Mouse (Mus musculus): Measurements from ENCODE around the gene Lrrc7. TPM values are rescaled to one million over a fixed set of nuclear protein-coding genes. Genes with fewer than 3 reads are reported as not detected.
"Not testable (repeated sequence)": the region's sequence is repeated elsewhere in the genome, so short reads cannot be mapped to it uniquely, and the experiment has no call there.

The Lrrc7 gene
- polyA plus RNA-seq, 1 experiment: not detected

GRCm38 (mm10) chr3:158105260-158105659 is 456.8 kb downstream of the Lrrc7 start:
- Histone ChIP-seq H3K27me3 (ENCODE audit: control insufficient read depth, insufficient read depth, insufficient read length) (no peaks in the 10 kb centered on the region), H3K36me3 (ENCODE audit: control insufficient read depth, insufficient read depth) (no peaks in the 10 kb centered on the region), H3K4me2 (ENCODE audit: low read depth) (no peak overlapping the region), H3K4me3 (no peak overlapping the region), H3K79me2 (ENCODE audit: control insufficient read depth, insufficient read depth) (no peaks in the 10 kb centered on the region), H3ac (ENCODE audit: control insufficient read depth, insufficient read length) (no peak overlapping the region)
- TF ChIP-seq TCF12 (IDR thresholded peaks at IDR 0.05; ENCODE audit: insufficient read depth, poor library complexity, severe bottlenecking) (no peak), TCF3 (IDR thresholded peaks at IDR 0.05; ENCODE audit: insufficient read length, low read depth) (no peak), POLR2A (IDR thresholded peaks at IDR 0.05; ENCODE audit: insufficient read length, low read depth) (no peak), POLR2AphosphoS2 (IDR thresholded peaks at IDR 0.05; ENCODE audit: insufficient read length, low read depth) (no peak), SRF (IDR thresholded peaks at IDR 0.05; ENCODE audit: control insufficient read depth, insufficient read length, low read depth) (no peak), REST (IDR thresholded peaks at IDR 0.05; ENCODE audit: insufficient read depth, insufficient read length) (no peak), CEBPB (IDR thresholded peaks at IDR 0.05; ENCODE audit: insufficient read depth, poor library complexity, severe bottlenecking) (no peak), E2F4 (IDR thresholded peaks at IDR 0.05; ENCODE audit: insufficient read depth) (no peak), USF1 (IDR thresholded peaks at IDR 0.05; ENCODE audit: low read depth) (no peak), MYOG (IDR thresholded peaks at IDR 0.05; ENCODE audit: control insufficient read depth in 1 of 3, insufficient read depth in 1 of 3, insufficient read length in 2 of 3, low read depth in 2 of 3) (no peak), MAX (IDR thresholded peaks at IDR 0.05; ENCODE audit: low read depth) (no peak), MYOD1 (IDR thresholded peaks at IDR 0.05; ENCODE audit: control insufficient read depth in 1 of 3, insufficient read length in 2 of 3, low read depth in 2 of 3) (no peak)

GRCm38 (mm10) chr3:158103467-158103866 is 458.6 kb downstream of the Lrrc7 start:
- TF ChIP-seq POLR2AphosphoS2 (IDR thresholded peaks at IDR 0.05; ENCODE audit: insufficient read length, low read depth) (no peak), E2F4 (IDR thresholded peaks at IDR 0.05; ENCODE audit: insufficient read depth) (no peak), MYOG (IDR thresholded peaks at IDR 0.05; ENCODE audit: control insufficient read depth in 1 of 3, insufficient read depth in 1 of 3, insufficient read length in 2 of 3, low read depth in 2 of 3) (no peak), CEBPB (IDR thresholded peaks at IDR 0.05; ENCODE audit: insufficient read depth, poor library complexity, severe bottlenecking) (no peak), POLR2A (IDR thresholded peaks at IDR 0.05; ENCODE audit: insufficient read length, low read depth) (no peak), MYOD1 (IDR thresholded peaks at IDR 0.05; ENCODE audit: control insufficient read depth in 1 of 3, insufficient read length in 2 of 3, low read depth in 2 of 3) (no peak), USF1 (IDR thresholded peaks at IDR 0.05; ENCODE audit: low read depth) (no peak)
- no peak overlapping the region for H3ac ChIP-seq (ENCODE audit: control insufficient read depth, insufficient read length)
- H3K4me2 ChIP-seq (ENCODE audit: low read depth): no peak overlapping the region
- H3K4me3 ChIP-seq: no peak overlapping the region
- H3K36me3 ChIP-seq (ENCODE audit: control insufficient read depth, insufficient read depth): no peaks in the 10 kb centered on the region
- H3K27me3 ChIP-seq (ENCODE audit: control insufficient read depth, insufficient read depth, insufficient read length): no peaks in the 10 kb centered on the region
- no peaks in the 10 kb centered on the region for H3K79me2 ChIP-seq (ENCODE audit: control insufficient read depth, insufficient read depth)

GRCm38 (mm10) chr3:158102530-158102929 is 459.5 kb downstream of the Lrrc7 start:
- not testable (repeated sequence) for H3K36me3 ChIP-seq (ENCODE audit: control insufficient read depth, insufficient read depth); H3K79me2 ChIP-seq (ENCODE audit: control insufficient read depth, insufficient read depth); H3K27me3 ChIP-seq (ENCODE audit: control insufficient read depth, insufficient read depth, insufficient read length); H3ac ChIP-seq (ENCODE audit: control insufficient read depth, insufficient read length); H3K4me2 ChIP-seq (ENCODE audit: low read depth); H3K4me3 ChIP-seq

DNA sequence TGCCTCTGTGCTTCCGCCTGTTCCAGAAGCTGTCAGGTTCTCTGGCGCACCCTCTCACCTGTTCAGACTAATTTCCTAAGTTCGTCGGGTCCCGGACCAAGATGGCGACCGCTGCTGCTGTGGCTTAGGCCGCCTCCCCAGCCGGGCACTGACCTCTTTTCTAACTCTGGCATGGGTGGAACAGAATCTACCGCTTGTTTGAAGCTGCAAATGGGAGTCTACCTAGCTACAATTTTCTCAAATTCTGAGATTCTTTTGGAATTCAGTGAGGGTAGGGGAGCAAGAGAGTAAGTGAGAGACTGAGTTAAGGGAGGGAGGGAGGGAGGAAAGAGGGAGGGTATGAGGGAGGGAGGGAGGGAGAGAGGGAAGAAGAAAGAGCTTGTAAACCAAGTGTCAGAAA is 460.0 kb downstream of the Lrrc7 start:
- not testable (repeated sequence) for H3K27me3 ChIP-seq (ENCODE audit: control insufficient read depth, insufficient read depth, insufficient read length); H3ac ChIP-seq (ENCODE audit: control insufficient read depth, insufficient read length); H3K79me2 ChIP-seq (ENCODE audit: control insufficient read depth, insufficient read depth); H3K36me3 ChIP-seq (ENCODE audit: control insufficient read depth, insufficient read depth); H3K4me2 ChIP-seq (ENCODE audit: low read depth); H3K4me3 ChIP-seq

GRCm38 (mm10) chr3:158093919-158094318 is 468.1 kb downstream of the Lrrc7 start:
- Histone ChIP-seq H3K36me3 (ENCODE audit: control insufficient read depth, insufficient read depth) (no peaks in the 10 kb centered on the region), H3K4me3 (no peak overlapping the region), H3ac (ENCODE audit: control insufficient read depth, insufficient read length) (no peak overlapping the region), H3K4me2 (ENCODE audit: low read depth) (no peak overlapping the region), H3K27me3 (ENCODE audit: control insufficient read depth, insufficient read depth, insufficient read length) (no peaks in the 10 kb centered on the region), H3K79me2 (ENCODE audit: control insufficient read depth, insufficient read depth) (no peaks in the 10 kb centered on the region)
- TF ChIP-seq CEBPB (IDR thresholded peaks at IDR 0.05; ENCODE audit: insufficient read depth, poor library complexity, severe bottlenecking): no peak
- no peak for TF ChIP-seq MYOD1 (IDR thresholded peaks at IDR 0.05; ENCODE audit: control insufficient read depth in 1 of 3, insufficient read length in 2 of 3, low read depth in 2 of 3)
- no peak for TF ChIP-seq POLR2AphosphoS2 (IDR thresholded peaks at IDR 0.05; ENCODE audit: insufficient read length, low read depth)
- TF ChIP-seq USF1 (IDR thresholded peaks at IDR 0.05; ENCODE audit: low read depth): no peak
- TF ChIP-seq MAX (IDR thresholded peaks at IDR 0.05; ENCODE audit: low read depth): no peak
- TF ChIP-seq TCF3 (IDR thresholded peaks at IDR 0.05; ENCODE audit: insufficient read length, low read depth): no peak
- no peak for TF ChIP-seq MYOG (IDR thresholded peaks at IDR 0.05; ENCODE audit: control insufficient read depth in 1 of 3, insufficient read depth in 1 of 3, insufficient read length in 2 of 3, low read depth in 2 of 3)
- TF ChIP-seq E2F4 (IDR thresholded peaks at IDR 0.05; ENCODE audit: insufficient read depth): no peak
- no peak for TF ChIP-seq REST (IDR thresholded peaks at IDR 0.05; ENCODE audit: insufficient read depth, insufficient read length)
- no peak for TF ChIP-seq SRF (IDR thresholded peaks at IDR 0.05; ENCODE audit: control insufficient read depth, insufficient read length, low read depth)
- TF ChIP-seq TCF12 (IDR thresholded peaks at IDR 0.05; ENCODE audit: insufficient read depth, poor library complexity, severe bottlenecking): no peak
- TF ChIP-seq POLR2A (IDR thresholded peaks at IDR 0.05; ENCODE audit: insufficient read length, low read depth): no peak
